Mouse (Mus musculus) liver, postnatal 0 days (tissue): Measurements from ENCODE around the gene Dcaf11.

Experiments used
- CTCF ChIP-seq: sonication (generic); IDR thresholded peaks from 2 replicates; pipeline ENCODE4 v1.5.1; 2016; ENCODE audit warnings: antibody characterized with exemption, low read depth
- EP300 ChIP-seq: IDR thresholded peaks from 2 replicates; pipeline ENCODE4 v1.6.1; 2016; ENCODE audit warnings: antibody characterized with exemption, low read depth, mild to moderate bottlenecking

GRCm38 (mm10) chr14:55518897-55519296 lies 40.9 kb upstream of the Dcaf11 start:
- TF ChIP-seq CTCF (no peak), EP300 (no peak)
